ENCODE assay signal across 8 mouse cellular contexts in the genomic region with DNA sequence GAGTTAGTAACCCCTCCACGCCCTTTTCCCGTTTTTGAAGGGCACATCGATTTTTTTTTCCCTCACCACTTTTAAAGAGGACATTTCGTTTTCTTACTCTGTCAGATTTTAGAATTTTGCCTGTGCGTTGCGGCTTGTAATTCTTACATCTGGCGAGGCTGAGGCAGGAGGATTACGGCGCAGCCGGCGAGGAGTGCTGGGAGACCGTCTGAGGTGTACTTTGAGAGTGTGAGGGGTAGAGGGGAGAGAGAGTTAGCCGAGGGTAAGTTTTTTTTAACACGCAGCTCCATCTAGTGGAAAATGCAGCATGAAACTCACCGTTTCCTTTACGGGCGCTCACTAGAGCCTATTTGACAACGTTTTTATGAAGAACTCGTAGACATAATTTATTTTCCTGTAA. TPM values are rescaled to one million over a fixed set of nuclear protein-coding genes. Genes with fewer than 3 reads are reported as not detected.
A peak's percentile ranks its signal among the peaks of the same experiment; 100 is the strongest.
DNase-seq lines count a peak whose midpoint lies in the region; ATAC-seq lines count a peak whose summit lies in the region.

No protein-coding gene starts in this region.

- H3K9ac ChIP-seq in intestine, embryonic 14.5 days (ENCODE audit: low read length) = peak overlapping the region; percentile 70

- peak; percentile 77 for ATAC-seq in intestine, embryonic 14.5 days (replicated peaks; ENCODE audit: low FRiP score, low TSS enrichment, low read depth)

- peak; percentile 48 for DNase-seq in adrenal gland, adult 8-10 months
- DNase-seq in embryo, embryonic 11 days = peak; percentile 85
- peak; percentile 52 for DNase-seq in gastrocnemius, postnatal 25 days
- peak; percentile 89 for DNase-seq in intestine, embryonic 14.5 days (ENCODE audit: low spot score)
- peak; percentile 50 to 54 for DNase-seq in left cerebral cortex, postnatal 36 days (ENCODE audit: low spot score in 2 of 2)
- peak; percentile 71 for DNase-seq in mesoderm, embryonic 11.5 days (ENCODE audit: low read depth, low spot score)
- DNase-seq in right cerebral cortex, postnatal 25 days = peak; percentile 50
- peak; percentile 81 for DNase-seq in yolk sac, embryonic 10.5 days (ENCODE audit: low spot score)

- no peaks in the 10 kb centered on the region for H3K4me1 ChIP-seq in intestine, embryonic 14.5 days (replicated peaks; ENCODE audit: control insufficient read depth, insufficient read depth, low read length)

- peak overlapping the region; percentile 97 for H3K27ac ChIP-seq in intestine, embryonic 14.5 days (ENCODE audit: low read depth)

- H3K9me3 ChIP-seq in intestine, embryonic 14.5 days (ENCODE audit: control insufficient read depth, low read length) = no peaks in the 10 kb centered on the region

- intact Hi-C loops in left cerebral cortex, postnatal 36 days (cut with DNase I) = loop anchor here (1.0 to 5.0 kb wide), 2 partner anchors 36 to 126 kb away; no protein-coding TSS in a partner anchor

- H3K27me3 ChIP-seq in intestine, embryonic 14.5 days (replicated peaks; ENCODE audit: control insufficient read depth, insufficient read depth, low read length) = no peaks in the 10 kb centered on the region

- H3K36me3 ChIP-seq in intestine, embryonic 14.5 days (ENCODE audit: control insufficient read depth, insufficient read depth, low read length) = peaks cover 32% of the 10 kb centered on the region

- H3K4me3 ChIP-seq in intestine, embryonic 14.5 days (ENCODE audit: low read depth, low read length) = peak overlapping the region; percentile 68

- peak overlapping the region; percentile 69 for H3K4me2 ChIP-seq in intestine, embryonic 14.5 days (ENCODE audit: low read length)

- 3% methylated on average over 19 of the region's 19 CpGs for WGBS in intestine, embryonic 14.5 days

RNA-seq across cellular contexts. Expression of a gene that starts 0.7 kb away (rescaled TPM):
- 10 to 100 TPM; 69.2 to 80.6 (median 74.7) TPM for total RNA-seq in adrenal gland, adult 8-10 months (2022)
- 10 to 100 TPM; 20.2 to 22.0 TPM for total RNA-seq in gastrocnemius, postnatal 25 days (2021)
- 60.1 and 64.2 TPM in 2 replicates for polyA plus RNA-seq in intestine, embryonic 14.5 days (2014; fragmentation: Nextera tagmentation; extraction: Ambion mirVana)
- total RNA-seq in left cerebral cortex, postnatal 36 days (2021) = 10 to 100 TPM; 27.0 to 28.6 TPM

RNA-seq across cellular contexts. Expression of a gene that starts 13.4 kb away (rescaled TPM):
- total RNA-seq in adrenal gland, adult 8-10 months (2022) = 10 to 100 TPM; 77.7 to 92.8 (median 82.7) TPM
- total RNA-seq in gastrocnemius, postnatal 25 days (2021) = 10 to 100 TPM; 27.1 to 28.2 TPM
- polyA plus RNA-seq in intestine, embryonic 14.5 days (2014; fragmentation: Nextera tagmentation; extraction: Ambion mirVana) = 71.0 and 75.9 TPM in 2 replicates
- total RNA-seq in left cerebral cortex, postnatal 36 days (2021) = 10 to 100 TPM; 75.6 to 76.2 TPM

RNA-seq across cellular contexts. Expression of a gene that starts 34.9 kb away (rescaled TPM):
- 10 to 100 TPM; 60.0 to 63.6 (median 61.4) TPM for total RNA-seq in adrenal gland, adult 8-10 months (2022)
- 10 to 100 TPM; 25.7 to 29.7 TPM for total RNA-seq in gastrocnemius, postnatal 25 days (2021)
- polyA plus RNA-seq in intestine, embryonic 14.5 days (2014; fragmentation: Nextera tagmentation; extraction: Ambion mirVana) = 66.2 and 66.4 TPM in 2 replicates
- total RNA-seq in left cerebral cortex, postnatal 36 days (2021) = 10 to 100 TPM; 79.7 to 81.6 TPM

RNA-seq across cellular contexts. Expression of a gene that starts 56.5 kb away (rescaled TPM):
- total RNA-seq in adrenal gland, adult 8-10 months (2022) = 1 to 10 TPM in 1 of 4 experiments, under 1 TPM in 3; 0.32 to 1.1 (median 0.39) TPM
- total RNA-seq in gastrocnemius, postnatal 25 days (2021) = not detected
- polyA plus RNA-seq in intestine, embryonic 14.5 days (2014; fragmentation: Nextera tagmentation; extraction: Ambion mirVana) = 0.23 TPM in 1 of 2 replicates, not detected in the other
- under 1 TPM; 0.25 to 0.29 TPM for total RNA-seq in left cerebral cortex, postnatal 36 days (2021)

Comparison
In these comparisons a context has a peak if more than half of its experiments do, and no peak if none do; other contexts are left out.
1. Peak in every context shown above with its lines: DNase-seq, ATAC-seq, H3K4me3 ChIP-seq and H3K27ac ChIP-seq.